Mouse (Mus musculus): Measurements from ENCODE around the gene Srcap. TPM values are rescaled to one million over a fixed set of nuclear protein-coding genes. Genes with fewer than 3 reads are reported as not detected.
A peak's percentile ranks its signal among the peaks of the same experiment; 100 is the strongest.

Gene Srcap
- polyA plus RNA-seq, 1 experiment = 58.1 TPM

DNA sequence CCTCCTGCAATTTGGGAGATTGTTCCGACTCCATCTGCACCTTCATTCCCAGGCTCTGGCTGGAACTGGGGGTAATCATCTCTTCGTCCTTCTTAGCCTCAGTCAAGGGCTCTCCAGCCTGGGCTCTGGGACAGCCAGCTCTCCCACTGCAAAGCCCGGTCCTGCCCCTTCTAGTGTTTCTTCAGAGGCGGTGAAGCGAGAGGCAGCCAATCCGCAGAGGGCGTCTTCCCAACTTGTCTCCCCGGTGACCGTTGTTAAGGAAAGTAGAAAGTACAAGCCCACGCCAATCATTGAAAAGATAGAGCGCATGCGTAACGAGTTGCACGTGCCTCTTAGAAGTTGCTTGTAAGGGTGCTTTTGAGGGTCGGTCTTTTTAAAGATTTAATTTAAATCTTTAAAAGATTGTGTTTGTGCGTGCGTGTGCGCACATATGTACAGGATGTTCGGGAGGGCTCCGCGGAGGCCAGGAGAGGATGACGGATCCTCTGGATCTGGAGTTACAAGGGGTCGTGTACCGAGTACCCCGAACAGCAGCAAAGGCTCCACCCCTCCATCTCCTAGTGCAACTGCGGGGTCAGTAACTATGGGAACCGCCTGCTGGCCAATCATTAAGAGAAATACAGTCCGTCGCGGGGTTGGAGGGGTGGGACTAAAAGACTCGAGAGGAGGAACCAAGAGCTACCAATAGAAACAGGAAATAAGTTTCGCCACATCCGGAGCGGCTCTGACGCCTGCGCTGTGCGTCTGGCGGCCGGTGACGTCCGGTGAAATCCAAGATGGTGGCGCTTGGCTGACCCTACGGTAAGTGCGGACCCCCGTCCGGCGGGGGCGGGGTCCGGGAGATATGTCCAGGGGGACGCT lies 76.5 kb downstream of the Srcap start, which contains the start of the genes Ccdc189 and Rnf40:
Ccdc189 (minus strand) TSS at position 585 of the 861 bp plus-strand sequence.
Rnf40 (plus strand) TSS at position 757 of the 861 bp plus-strand sequence.
- peaks cover 9% of the 10 kb centered on the region for H3K4me1 ChIP-seq (ENCODE audit: control insufficient read depth, insufficient read depth, low read length)
- peak within 1 kb of the TSS; percentile 56 for H3K27ac ChIP-seq (ENCODE audit: insufficient read depth, low read depth, low read length)

DNA sequence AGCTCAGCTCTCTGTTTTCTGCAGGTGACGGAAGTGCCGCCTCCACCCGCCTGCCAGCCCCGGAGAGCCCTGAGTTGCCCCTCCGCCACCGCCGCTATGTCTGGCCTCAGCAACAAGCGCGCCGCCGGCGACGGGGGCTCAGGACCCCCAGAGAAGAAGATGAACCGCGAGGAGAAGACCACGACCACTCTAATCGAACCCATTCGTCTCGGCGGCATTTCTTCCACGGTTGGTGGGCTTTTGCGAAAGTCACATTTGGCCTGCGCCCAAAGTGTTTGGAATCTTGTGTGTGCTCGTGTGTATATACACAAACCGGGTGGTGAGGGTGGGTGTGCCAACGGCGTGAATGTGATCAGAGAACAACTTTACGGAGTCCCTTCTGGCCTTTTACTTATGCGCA lies 77.1 kb downstream of the Srcap start:
- Histone ChIP-seq H3K27ac (ENCODE audit: insufficient read depth, low read depth, low read length) (0 out of 2 replicates have a peak overlapping the region, but pooled peaks have one; percentile 11), H3K4me1 (ENCODE audit: control insufficient read depth, insufficient read depth, low read length) (peaks cover 9% of the 10 kb centered on the region), H3K4me3 (ENCODE audit: insufficient read depth, low read length) (peak overlapping the region; percentile 97)
- TF ChIP-seq CTCF (IDR thresholded peaks at IDR 0.05; ENCODE audit: low read depth, low read length) (no peak), POLR2A (IDR thresholded peaks at IDR 0.05; ENCODE audit: borderline replicate concordance, low read depth, low read length) (no peak)

More for the DNA sequence above, 76.5 kb downstream of the Srcap start, which contains the start of the genes Ccdc189 and Rnf40:
- H3K4me3 ChIP-seq (ENCODE audit: insufficient read depth, low read length) = peak within 1 kb of the TSS; percentile 97
- TF ChIP-seq POLR2A (IDR thresholded peaks at IDR 0.05; ENCODE audit: borderline replicate concordance, low read depth, low read length) (no peak), CTCF (IDR thresholded peaks at IDR 0.05; ENCODE audit: low read depth, low read length) (no peak)

DNA sequence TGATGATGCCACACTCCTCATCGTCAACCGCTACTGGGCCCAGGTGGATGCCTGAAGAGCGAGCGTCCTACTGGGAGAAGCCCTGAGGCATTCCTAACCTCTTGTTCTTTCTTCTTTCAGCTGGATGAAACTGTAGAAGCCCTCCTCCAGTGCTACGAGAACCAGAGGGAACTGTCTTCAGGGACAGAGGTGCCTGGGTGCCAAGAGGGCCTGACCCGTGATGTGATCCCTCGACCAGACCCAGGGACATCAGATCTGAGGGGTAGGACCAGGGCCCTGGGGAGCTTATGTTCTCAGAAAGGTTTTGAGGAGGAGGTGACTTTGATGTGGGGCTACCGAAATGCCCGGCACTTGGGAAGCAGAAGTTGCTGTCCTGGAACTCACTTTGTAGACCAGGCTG lies 77.9 kb downstream of the Srcap start:
- no peak for TF ChIP-seq POLR2A (IDR thresholded peaks at IDR 0.05; ENCODE audit: borderline replicate concordance, low read depth, low read length)
- no peak for TF ChIP-seq CTCF (IDR thresholded peaks at IDR 0.05; ENCODE audit: low read depth, low read length)
- H3K4me3 ChIP-seq (ENCODE audit: insufficient read depth, low read length) = peak overlapping the region; percentile 97
- H3K27ac ChIP-seq (ENCODE audit: insufficient read depth, low read depth, low read length) = no peak overlapping the region
- H3K4me1 ChIP-seq (ENCODE audit: control insufficient read depth, insufficient read depth, low read length) = peaks cover 9% of the 10 kb centered on the region

DNA sequence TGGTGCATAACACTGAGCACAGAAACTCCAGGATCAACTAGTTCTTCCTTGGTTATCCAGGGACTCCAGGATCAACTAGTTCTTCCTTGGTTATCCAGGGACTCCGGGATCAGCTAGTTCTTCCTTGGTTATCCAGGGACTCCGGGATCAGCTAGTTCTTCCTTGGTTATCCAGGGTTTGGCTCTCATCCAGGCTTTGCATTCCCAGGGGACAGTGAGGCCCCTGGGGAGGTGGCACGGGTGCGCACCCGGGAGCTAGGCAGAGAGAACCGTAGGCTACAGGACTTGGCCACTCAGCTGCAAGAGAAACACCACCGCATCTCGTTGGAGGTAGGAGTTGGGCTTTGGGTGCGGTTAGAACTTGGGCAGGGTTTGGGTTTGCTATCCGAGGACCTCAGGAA lies 79.3 kb downstream of the Srcap start:
- H3K4me1 ChIP-seq (ENCODE audit: control insufficient read depth, insufficient read depth, low read length) = peaks cover 9% of the 10 kb centered on the region
- H3K4me3 ChIP-seq (ENCODE audit: insufficient read depth, low read length) = no peak overlapping the region
- no peak for TF ChIP-seq POLR2A (IDR thresholded peaks at IDR 0.05; ENCODE audit: borderline replicate concordance, low read depth, low read length)
- H3K27ac ChIP-seq (ENCODE audit: insufficient read depth, low read depth, low read length) = no peak overlapping the region

DNA sequence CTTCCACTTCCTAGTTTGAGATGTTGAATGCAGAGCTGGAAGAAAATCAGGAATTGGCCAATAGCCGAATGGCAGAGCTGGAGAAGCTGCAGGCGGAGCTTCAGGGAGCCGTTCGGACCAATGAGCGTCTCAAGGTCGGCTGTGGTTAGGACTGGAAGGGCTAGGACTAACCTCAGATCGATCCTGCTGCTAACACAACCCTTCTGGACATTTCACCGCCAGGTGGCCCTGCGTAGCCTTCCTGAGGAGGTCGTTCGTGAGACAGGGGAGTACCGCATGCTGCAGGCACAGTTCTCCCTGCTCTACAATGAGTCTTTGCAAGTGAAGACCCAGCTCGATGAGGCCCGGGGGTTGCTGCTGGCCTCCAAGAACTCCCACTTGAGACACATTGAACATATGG lies 80.8 kb downstream of the Srcap start:
- no peak overlapping the region for H3K27ac ChIP-seq (ENCODE audit: insufficient read depth, low read depth, low read length)
- TF ChIP-seq POLR2A (IDR thresholded peaks at IDR 0.05; ENCODE audit: borderline replicate concordance, low read depth, low read length) = no peak
- no peak for TF ChIP-seq CTCF (IDR thresholded peaks at IDR 0.05; ENCODE audit: low read depth, low read length)
- H3K4me1 ChIP-seq (ENCODE audit: control insufficient read depth, insufficient read depth, low read length) = peaks cover 5% of the 10 kb centered on the region
- H3K4me3 ChIP-seq (ENCODE audit: insufficient read depth, low read length) = no peak overlapping the region

DNA sequence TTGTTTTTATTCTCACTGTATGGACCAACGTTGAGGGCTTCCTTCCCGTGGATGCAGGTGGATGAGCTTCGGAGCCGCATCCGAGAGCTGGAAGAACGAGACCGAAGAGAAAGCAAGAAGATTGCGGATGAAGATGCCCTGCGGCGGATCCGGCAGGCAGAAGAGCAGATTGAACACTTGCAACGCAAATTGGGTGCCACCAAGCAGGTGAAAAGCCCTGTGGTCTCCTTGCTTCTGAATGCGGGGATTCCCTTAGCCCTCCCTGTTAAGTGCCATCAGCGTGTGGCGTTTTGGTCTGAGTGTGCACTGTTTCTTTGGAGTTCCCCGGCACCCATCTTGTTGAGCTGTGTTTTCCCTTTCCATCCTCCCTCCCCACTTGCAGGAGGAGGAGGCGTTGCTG lies 85.0 kb downstream of the Srcap start:
- Histone ChIP-seq H3K4me3 (ENCODE audit: insufficient read depth, low read length) (no peak overlapping the region), H3K27ac (ENCODE audit: insufficient read depth, low read depth, low read length) (no peak overlapping the region), H3K4me1 (ENCODE audit: control insufficient read depth, insufficient read depth, low read length) (no peaks in the 10 kb centered on the region)
- TF ChIP-seq CTCF (IDR thresholded peaks at IDR 0.05; ENCODE audit: low read depth, low read length) = no peak
- no peak for TF ChIP-seq POLR2A (IDR thresholded peaks at IDR 0.05; ENCODE audit: borderline replicate concordance, low read depth, low read length)

DNA sequence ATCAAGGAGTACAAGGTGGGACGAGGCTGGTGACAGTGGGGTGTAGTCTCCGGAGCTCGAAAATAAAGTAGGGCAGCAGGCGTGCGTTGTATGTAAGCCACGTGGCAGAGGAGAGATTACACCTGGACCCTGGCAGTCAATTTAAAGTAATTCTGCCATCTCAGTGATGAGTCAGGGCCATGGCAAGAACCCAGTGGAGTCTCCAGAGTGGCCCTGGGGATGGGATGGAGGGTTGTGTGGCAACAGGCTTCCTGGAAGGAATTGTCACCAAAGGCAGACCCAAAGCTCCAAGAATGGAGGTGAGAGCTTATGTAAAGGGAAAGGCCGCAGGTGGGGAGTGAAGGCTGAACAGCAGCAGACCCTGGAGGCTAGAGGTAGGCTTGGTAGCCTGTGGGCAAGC lies 88.8 kb downstream of the Srcap start:
- H3K4me1 ChIP-seq (ENCODE audit: control insufficient read depth, insufficient read depth, low read length) = peaks cover 6% of the 10 kb centered on the region; the same call in 1 of the 2 replicates
- no peak overlapping the region for H3K4me3 ChIP-seq (ENCODE audit: insufficient read depth, low read length)
- TF ChIP-seq CTCF (IDR thresholded peaks at IDR 0.05; ENCODE audit: low read depth, low read length) (no peak), POLR2A (IDR thresholded peaks at IDR 0.05; ENCODE audit: borderline replicate concordance, low read depth, low read length) (no peak)
- H3K27ac ChIP-seq (ENCODE audit: insufficient read depth, low read depth, low read length) = no peak overlapping the region

DNA sequence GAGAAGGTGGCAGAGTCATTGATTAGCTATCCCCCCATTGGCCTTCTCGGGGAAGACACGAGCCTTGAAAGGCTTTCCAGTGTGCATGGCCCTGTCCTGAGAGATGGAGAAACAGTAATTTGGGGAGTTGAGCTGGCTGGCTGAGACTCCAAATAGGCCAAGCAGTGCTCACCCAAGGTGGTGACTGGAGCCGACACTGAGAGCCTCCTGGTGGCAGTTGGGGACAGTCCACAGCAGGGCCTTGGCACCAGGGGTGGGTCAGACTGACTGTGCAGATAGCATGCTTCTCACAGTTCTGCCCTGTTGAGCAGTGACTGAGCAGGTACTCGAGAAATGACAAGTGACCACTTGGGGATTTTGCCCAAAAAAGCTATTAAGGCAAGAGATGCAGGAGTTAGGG lies 90.0 kb downstream of the Srcap start:
- Histone ChIP-seq H3K27ac (ENCODE audit: insufficient read depth, low read depth, low read length) (no peak overlapping the region), H3K4me3 (ENCODE audit: insufficient read depth, low read length) (no peak overlapping the region), H3K4me1 (ENCODE audit: control insufficient read depth, insufficient read depth, low read length) (peaks cover 6% of the 10 kb centered on the region; the same call in 1 of the 2 replicates)
- TF ChIP-seq POLR2A (IDR thresholded peaks at IDR 0.05; ENCODE audit: borderline replicate concordance, low read depth, low read length) (no peak), CTCF (IDR thresholded peaks at IDR 0.05; ENCODE audit: low read depth, low read length) (no peak)

DNA sequence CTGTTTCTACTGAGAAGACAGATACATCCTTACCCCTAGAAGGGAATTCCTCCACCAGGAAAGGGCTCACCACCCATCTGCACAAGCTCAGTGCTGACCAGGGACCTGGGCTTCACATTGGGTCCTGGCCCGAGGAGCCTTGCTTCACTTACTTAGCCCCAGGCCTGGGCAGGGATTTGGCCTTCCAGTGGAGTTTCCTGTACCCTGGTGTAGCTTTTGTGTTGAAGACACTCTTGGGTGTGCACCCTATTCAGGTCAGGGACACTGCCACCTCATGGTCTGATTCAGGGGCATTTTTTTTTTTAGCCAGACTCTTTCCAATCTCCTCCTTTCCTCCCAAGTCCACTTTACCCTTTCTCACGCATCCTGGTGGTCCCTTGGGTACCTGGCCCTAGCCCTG lies 91.1 kb downstream of the Srcap start:
- Histone ChIP-seq H3K4me1 (ENCODE audit: control insufficient read depth, insufficient read depth, low read length) (peaks cover 6% of the 10 kb centered on the region; the same call in 1 of the 2 replicates), H3K4me3 (ENCODE audit: insufficient read depth, low read length) (no peak overlapping the region), H3K27ac (ENCODE audit: insufficient read depth, low read depth, low read length) (no peak overlapping the region)
- no peak for TF ChIP-seq CTCF (IDR thresholded peaks at IDR 0.05; ENCODE audit: low read depth, low read length)
- TF ChIP-seq POLR2A (IDR thresholded peaks at IDR 0.05; ENCODE audit: borderline replicate concordance, low read depth, low read length) = no peak

DNA sequence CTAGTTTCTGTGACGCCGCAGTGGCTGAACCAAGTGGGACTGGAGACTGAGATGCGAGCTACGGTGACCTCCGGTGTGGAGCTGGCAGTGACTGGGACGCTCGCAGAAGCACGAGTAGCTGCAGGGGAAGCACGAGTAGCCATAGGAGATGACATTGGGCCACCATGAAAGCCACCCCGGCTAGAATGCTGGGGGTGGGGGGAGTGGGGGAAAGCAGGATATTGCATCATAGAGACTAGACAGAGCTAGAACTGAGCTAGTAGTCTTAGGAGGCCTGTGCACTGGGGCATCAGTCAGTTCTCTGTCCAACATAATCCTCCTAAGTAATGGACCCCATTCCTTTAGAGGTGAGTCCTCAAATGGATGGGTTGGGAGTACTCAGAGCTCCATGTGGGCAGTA lies 92.5 kb downstream of the Srcap start:
- Histone ChIP-seq H3K4me3 (ENCODE audit: insufficient read depth, low read length) (no peak overlapping the region), H3K27ac (ENCODE audit: insufficient read depth, low read depth, low read length) (no peak overlapping the region), H3K4me1 (ENCODE audit: control insufficient read depth, insufficient read depth, low read length) (peaks cover 6% of the 10 kb centered on the region; the same call in 1 of the 2 replicates)
- no peak for TF ChIP-seq POLR2A (IDR thresholded peaks at IDR 0.05; ENCODE audit: borderline replicate concordance, low read depth, low read length)
- TF ChIP-seq CTCF (IDR thresholded peaks at IDR 0.05; ENCODE audit: low read depth, low read length) = no peak

All from bone marrow macrophage, adult 2 months (primary cell).